Mouse (Mus musculus) adrenal gland, postnatal 14 days (tissue): Measurements from ENCODE around the gene Hnrnpll. TPM values are rescaled to one million over a fixed set of nuclear protein-coding genes. Genes with fewer than 3 reads are reported as not detected.
"Not testable (repeated sequence)": the region's sequence is repeated elsewhere in the genome, so short reads cannot be mapped to it uniquely, and the experiment has no call there.

Experiments
- DNase-seq: peaks from one replicate; pipeline ENCODE4 v3.0.0; 2021; ENCODE audit warnings: mixed read lengths
- total RNA-seq: library from RNA; stranded (reverse); gene quantifications from 2 replicates; pipeline ENCODE4 v1.2.3, GENCODE M21; 2021

Gene Hnrnpll
- total RNA-seq, 1 experiment from 2014 or later = 50.6 TPM

DNA sequence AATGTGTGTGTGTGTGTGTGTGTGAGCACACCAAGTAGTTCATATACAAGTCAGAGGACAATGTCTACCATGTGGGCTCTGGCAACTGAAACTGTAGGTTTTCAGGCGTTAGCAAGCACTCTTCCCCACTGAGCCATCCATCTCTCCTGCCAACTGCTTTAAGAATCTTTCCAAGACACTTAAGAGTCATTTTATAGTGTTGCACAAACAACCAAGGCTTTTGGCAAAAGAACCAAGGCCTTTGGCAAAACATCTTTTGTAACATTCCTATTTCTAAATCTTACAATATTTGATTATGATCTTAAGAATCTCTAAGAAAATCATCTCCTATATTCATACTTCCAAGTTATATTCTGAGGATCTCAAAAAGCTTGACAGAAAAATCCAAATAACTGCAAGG, 2.4 kb downstream of the Hnrnpll start:
- peak; percentile 37 for DNase-seq

DNA sequence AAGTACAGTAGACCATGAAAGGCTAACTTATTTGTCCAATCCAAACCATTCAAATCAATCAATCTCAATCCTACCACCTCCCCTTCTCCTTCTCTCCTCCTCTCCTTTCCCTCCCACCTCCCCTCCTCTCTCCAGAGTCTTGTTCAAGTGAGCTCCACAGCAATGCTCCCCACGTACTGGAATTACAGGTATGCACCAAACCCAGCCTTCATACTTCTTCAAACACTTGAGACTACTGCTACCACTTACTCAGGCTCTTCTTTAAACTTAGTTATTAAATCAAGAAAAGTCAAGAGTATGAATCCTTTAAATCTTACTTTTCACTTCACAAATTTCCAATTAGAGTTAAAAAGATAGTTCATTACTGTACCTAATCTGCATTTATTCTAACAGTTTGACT, 3.6 kb downstream of the Hnrnpll start:
- no peak for DNase-seq

DNA sequence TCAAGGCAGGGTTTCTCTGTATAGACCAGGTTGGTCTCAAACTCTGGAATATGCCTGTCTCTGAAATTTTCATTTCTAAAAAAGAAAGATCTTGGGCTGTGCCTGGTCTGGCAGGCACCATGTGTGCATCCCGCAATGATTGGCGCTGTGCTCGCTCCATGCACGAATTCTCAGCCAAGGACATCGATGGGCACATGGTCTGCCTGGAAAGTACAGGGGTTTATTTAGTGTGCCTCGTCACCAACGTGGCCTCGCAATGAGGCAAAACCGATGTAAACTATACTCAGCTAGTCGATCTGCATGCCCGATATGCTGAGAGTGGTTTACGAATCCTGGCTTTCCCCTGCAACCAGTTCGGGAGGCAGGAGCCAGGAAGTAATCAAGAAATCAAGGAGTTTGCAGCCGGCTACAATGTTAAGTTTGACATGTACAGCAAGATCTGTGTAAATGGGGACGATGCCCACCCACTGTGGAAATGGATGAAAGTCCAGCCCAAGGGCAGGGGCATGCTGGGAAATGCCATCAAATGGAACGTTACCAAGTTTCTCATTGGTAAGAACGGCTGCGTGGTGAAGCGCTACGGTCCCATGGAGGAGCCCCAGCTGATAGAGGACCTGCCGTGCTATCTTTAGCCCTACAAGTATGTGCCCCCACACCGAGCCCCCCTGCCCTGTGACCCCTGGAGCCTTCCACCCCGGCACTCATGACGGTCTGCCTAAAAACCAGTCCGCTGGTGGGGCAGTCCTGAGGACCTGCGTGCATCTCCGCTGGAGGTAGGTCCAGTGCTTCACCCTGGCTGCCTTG, 8.0 kb downstream of the Hnrnpll start:
- peak; percentile 48 for DNase-seq

DNA sequence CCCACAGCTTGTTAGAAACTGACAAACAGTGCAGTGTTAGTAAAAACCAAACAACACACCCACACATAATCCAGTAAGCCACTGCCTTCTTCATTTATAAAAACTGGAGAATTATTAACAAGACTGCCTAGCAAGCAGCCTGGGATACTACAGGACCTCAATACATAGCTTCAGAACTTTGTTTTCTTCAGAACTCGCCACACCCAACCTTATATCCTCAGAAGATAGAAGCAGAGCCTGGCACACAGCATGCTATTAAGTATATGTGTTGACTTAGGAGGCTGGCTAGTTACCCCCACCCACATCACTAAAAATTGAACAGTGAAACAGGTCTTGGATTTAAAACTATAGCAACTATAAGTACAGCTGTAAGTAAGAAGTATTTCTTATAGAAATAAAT, 10.5 kb downstream of the Hnrnpll start:
- no peak for DNase-seq

DNA sequence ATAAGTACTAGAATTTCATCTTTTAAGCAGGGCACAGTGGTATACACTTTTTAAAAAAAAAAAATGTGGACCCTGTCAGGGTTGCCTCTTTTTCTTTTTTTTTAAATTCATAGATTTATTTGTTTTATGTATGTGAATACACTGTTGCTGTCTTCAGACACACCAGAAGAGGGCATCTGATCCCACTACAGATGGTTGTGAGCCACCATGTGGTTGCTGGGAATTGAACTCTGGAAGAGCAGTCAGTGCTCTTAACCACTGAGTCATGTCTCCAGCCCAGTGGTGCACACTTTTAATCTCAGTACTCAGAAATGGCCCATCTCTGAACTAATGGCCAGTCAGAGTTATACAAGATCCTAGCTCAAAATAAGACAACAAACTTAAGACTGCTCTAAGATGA, 12.8 kb downstream of the Hnrnpll start:
- not testable (repeated sequence) for DNase-seq

DNA sequence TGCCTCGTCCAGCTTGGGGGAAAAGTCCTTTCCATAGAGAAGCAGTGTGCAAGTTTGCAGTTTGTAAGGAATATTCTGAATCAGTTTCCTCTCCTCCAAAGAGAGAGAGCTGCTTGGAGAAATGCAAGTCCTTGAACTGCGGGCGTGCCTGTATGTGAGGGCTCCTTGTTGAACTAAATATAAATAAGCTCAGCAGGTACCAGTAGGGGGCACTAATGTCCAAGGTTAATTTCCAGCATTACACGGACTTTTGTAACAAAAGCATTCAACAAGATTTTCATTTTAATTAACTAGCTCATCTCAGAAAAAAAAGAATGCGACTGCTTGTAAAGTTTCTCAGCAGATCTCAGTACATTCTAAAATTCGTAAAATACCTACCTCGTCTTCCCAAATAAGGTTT, 13.9 kb downstream of the Hnrnpll start:
- peak; percentile 77 for DNase-seq

DNA sequence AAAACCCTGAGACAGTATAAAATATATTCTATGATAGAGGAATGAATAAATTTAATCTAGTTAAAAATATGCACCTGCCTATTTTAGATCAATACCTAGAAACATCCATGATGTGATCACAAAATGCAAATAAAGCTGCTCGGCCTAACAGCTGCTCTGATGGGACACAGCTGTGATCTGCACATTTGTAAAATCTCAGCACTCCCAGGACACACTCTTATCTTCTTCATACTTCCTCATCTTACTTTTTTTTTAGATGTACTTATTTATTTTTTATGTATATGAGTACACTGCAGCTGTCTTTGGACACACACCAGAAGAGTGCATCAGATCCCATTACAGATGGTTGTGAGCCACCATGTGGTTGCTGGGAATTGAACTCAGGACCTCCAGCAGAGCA, 20.4 kb downstream of the Hnrnpll start:
- no peak for DNase-seq

DNA sequence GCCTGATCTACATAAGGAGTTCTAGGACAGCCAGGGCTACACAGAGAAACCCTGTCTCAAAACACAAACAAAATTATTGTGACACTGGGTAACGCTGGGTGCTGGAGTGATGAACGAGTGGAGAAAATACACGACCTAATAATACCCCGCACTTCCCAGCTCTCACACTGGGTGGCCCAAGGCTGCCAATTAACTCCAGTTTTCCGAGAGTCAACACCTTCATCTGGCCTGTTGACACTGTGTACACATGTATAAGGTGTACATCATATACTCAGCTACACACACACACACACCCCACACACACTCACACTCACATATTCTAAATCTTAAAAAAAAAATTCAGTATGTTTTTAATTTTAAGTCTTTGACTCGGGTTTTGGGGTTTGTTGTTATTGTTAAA, 33.5 kb downstream of the Hnrnpll start:
- no peak for DNase-seq

DNA sequence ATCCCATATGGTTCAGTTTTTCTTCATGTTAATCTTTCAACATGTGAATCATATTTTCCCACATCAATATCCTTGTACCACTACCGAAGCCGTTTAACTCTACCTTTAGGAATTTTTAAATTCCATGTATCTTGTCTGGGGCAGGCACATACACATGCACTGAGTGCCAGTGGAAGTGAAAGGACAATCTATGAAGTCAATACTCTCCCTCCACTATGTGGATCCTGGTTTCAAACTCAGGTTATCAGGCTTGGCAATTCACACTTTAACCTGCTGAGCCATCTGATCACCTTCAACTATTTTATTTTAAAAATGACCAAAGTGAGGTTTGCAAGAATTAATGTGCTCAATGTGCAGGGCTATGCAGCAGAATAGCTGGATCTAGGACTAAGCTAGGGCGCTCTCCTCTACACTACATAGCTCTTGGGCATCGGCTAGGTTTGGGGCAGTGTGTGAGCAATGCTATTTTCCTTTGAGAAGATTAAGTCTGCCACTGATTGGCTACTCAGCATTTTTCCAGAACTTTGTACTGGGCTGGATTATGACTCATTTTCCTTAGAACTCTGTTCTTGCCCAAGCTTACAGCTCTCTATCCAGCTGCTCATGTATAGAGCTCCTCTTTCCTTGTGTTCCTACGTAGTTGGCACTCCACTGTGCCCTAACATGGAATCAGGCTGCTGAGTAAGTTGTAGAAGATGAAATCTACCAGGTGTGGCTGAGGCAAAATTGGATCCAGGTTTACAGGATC, 35.8 kb downstream of the Hnrnpll start:
- no peak for DNase-seq

DNA sequence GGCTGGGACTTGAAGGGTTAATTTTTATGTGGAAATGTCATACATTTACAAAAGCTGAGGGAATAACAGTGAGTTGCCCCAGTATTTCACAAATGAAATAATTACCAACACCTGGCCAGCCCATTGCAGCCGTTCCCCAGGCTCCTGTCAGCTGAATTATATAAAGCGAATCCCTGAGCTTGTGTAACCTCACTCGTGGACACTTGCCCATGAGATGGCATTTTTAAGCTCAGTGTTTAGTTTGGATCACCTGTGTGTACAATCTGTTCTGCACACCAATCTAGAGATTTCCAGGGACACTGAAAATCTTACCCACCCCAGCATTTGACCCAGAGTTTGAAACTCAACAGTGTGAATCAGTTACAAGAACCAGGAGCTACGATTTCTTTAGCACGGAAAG, 40.0 kb downstream of the Hnrnpll start:
- DNase-seq = peak; percentile 36

DNA sequence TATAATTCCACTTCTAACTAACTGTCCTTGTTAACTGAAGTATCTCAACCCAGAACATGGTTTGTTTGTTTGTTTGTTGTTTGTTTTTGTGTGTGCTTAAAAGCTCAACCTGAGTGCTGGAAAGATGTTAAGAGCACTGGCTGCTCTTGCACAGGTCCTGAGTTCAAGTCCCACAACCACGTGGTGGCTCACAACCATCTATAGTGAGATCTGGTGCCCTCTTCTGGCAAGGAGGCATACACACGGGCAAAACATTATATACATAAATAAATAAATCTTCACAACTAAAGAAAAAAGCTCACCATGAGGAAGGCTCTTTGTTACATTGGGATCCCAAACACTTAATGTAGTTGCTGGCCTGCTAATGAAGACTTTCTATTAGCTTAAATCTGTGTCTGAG, 41.6 kb downstream of the Hnrnpll start:
- no peak for DNase-seq

DNA sequence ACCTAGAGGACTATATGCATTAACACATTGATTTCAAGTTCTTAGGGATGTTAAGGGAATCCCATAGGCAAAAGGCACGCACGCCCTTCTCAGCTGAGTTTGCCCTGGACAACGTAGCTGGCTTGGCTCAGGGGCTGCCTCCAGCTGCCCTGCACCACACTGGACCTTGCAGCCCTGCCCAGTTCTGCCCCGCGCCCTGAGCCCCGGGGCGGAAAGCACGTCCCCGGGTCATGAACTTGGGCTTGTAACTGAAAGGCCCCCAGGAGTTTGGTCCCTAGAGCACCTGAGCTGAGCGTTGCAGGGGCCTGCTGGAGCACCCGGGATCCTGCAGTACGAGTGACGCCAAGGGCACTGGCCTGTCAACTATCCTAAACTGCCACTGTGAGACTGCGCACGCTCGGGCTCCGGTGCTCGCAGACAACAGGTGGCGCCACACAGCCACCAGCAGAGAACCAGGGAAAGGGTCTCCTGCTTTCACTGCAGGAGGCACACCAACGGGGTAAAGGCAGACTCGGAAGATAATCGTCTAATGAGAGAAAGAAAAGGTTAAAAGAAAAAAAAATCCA, 43.1 kb downstream of the Hnrnpll start:
- DNase-seq = peak; percentile 59

DNA sequence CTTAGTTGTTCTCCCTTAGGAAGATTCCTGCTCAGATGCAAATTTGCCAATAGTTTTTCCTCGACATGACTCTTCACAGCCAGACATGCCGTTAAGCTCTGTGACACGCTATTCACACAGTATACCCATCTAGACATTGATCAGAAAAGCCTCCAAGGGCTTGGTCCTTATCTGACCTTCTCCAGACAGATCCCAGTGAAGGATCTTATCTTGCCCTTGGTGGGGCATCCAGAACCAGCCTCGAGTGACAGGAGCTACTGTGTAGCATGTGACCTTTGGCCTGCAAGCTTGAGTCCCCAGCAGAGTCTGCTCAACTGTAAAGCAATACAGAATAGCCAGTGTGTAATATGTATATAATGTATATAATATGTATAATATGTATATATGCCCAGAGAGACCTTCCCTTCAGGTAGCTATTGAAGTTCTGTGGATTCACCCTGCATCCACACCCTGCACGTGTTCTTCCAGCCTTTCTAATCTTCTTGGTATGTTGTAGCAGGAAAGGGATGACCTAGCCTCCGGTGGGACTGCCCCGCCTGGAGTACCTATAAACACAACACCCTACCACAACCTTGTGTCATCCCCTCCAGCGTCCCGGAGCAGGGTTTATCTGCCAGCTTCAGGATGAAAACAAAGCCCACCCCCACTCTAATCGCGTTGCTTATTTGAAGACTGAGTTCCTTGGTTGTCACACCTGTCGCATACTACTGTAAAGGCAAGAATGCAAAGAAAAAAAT, 43.7 kb downstream of the Hnrnpll start:
- DNase-seq = no peak

DNA sequence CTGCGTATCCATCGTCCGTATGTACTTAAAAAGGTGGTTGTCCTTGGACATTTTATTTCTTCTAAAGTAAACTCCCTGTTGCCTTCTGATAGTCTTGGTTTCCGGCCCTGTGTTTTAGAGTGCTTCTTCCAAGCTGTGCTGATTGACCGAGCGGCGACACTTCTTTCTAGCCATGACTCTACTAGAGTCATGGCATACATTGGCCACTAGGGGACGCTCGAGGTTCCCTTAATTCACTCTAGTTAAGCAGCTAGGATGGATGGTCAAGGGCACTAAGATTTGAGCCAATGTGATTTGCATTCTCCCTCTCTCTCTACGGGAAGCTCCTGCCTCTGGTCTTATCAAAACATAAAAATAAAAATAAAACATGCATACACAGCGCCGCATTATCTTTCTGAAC, 44.7 kb downstream of the Hnrnpll start:
- DNase-seq = peak; percentile 79

DNA sequence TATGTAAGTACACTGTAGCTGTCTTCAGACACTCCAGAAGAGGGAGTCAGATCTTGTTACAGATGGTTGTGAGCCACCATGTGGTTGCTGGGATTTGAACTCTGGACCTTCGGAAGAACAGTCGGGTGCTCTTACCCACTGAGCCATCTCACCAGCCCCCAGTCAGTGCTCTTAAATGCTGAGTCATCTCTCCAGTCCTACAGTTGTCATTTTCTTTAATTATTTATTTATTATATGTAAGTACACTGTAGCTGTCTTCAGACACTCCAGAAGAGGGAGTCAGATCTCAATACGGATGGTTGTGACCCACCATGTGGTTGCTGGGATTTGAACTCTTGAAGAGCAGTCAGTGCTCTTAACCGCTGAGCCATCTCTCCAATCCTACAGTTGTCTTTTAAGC, 45.7 kb downstream of the Hnrnpll start:
- DNase-seq = not testable (repeated sequence)

DNA sequence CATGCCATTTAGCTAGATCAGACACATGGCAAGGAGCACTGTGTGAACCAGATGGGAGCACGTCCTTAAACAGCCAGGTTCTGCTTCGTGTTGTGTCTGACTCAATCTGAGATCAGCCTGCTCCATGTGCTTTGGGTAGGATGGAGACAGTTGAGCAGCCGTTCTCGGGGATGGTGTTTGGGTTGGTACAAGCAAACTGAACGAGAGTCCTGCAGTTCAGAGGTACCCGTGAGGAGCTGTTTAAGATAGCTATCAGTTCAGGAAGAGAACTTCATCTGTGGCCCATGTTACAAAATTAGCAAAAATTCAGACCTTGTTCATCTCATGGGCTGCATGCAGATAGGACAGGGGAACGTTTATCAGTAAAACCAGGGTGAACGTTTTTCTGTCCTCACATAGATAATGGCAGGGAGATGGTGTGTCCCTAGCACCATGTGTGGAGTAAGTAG, 47.7 kb downstream of the Hnrnpll start:
- DNase-seq = no peak

DNA sequence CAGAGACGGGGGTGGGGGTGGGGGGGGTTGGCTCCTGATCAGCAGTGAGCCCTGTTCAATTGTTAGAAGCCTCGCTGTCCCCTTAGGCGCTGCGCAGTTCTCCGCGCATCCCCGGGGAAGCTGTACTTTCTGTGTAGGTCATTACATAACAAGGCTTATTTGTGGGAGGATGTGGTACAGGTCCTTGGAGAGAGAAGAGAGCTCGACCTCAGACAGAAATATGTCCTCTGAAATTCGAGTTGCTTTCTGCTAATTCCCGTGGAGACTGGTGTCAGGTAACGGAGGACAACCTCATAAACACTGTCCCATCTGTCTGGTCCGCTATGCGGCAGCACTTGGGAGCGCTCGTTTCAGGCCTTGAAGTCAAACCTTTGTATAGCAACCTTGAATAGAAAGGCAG, 52.2 kb downstream of the Hnrnpll start:
- no peak for DNase-seq

DNA sequence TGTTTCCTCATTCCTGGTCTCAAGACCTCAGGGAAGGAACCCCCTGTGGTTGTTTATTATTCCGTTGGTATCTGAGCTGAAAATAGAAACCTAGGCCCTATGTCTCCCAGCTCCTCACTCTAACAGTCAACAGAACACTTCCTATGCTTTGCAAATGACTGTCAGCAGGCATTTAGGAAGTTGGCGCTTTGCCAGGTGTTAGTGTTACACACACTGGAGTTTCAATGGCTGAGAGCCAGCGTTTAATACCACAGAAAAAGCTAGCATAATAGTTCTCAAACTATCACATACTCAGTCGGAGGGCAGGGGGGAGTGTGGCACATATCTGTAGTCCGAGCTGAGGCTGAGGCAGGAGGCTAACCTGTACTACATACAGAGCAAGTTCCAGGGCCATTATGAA, 53.3 kb downstream of the Hnrnpll start:
- DNase-seq = peak; percentile 72

DNA sequence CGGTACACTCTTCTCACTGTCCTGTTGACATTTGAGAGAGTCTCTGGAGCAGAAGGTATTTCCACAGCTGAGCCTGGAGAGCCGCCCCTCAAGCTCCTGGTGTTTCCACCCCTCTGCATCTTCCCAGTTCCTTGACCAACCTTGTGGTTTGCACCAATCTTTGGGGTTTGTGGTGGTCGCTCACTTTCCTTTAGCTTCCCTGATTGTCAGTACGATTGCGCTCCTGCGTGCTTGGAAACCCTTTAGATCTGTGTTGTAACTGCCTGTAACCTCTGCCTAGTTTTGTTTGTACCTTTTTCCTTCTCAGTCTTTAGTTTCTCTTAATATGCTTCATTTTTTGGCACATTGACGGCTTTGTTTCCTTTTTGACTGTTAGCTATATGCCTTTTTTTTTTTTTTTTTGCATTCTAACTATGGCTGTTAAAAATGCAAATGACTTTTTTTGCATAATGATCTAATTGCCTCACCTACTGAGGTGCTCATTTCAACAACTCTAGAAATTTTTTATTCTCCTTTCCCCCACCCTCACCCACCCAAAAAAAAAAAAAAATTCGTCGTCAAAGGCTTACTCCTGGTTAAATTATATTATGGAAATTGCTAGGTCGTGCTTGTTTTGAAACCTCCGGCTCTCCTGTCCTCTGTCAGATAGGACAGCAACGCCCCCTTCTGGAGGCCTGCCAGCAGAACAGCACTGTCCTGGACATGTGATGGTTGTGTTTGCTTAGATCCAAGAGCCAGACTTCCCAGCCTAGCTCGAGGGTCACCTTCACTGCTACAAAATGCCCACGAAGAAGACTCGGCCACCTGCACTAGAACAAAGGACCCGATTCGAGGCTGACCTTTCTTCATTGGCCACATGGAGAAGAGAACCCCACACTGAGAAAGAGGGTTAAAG, 57.5 kb downstream of the Hnrnpll start:
- peak; percentile 93 for DNase-seq

DNA sequence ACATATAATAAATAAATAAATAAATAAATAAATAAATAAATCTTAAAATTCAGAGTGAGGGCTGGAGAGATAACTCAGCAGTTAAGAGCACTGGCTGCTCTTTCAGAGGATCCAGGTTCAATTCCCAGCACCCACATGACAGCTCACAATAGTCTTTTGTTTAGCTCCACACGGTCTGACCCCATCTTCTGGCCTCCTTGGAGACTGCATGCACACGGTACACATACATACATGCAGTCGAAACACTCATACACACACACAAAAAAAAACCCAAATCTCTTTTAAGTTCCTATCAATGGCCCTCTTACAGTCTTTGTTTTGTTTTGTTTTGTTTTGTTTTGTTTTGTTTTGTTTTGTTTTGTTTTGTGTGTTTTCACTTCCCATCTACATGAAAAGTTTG, 58.3 kb downstream of the Hnrnpll start:
- DNase-seq = not testable (repeated sequence)

DNA sequence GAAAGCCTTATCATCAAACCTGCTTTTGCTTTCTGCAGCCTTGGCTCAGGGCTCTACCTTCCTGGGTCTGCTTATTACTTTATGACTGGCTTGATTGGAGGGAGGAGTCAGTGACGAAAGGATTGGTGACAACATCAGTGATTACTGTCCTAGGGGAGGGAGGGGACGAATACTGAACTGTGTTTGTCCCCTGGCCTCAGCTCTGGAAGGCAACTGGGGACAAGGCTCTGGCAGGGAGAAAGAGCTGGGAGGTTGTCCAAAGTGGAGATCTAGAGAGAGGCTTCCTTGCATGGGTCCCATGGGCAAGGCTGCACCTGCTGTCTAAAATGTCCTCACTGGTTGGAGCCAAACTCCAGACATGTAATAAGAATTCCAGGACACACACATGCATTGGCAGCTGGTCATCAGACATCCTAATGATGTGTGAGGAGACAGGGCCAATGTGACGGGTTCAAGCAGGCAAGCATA, 59.7 kb downstream of the Hnrnpll start:
- peak; percentile 62 for DNase-seq
